Mouse (Mus musculus): ENCODE results near the gene Art3. TPM values are rescaled to one million over a fixed set of nuclear protein-coding genes. Genes with fewer than 3 reads are reported as not detected.
A peak's percentile ranks its signal among the peaks of the same experiment; 100 is the strongest.

Gene Art3
- total RNA-seq, 2 experiments from 2014 or later: 4.8 TPM; not detected in 1

DNA sequence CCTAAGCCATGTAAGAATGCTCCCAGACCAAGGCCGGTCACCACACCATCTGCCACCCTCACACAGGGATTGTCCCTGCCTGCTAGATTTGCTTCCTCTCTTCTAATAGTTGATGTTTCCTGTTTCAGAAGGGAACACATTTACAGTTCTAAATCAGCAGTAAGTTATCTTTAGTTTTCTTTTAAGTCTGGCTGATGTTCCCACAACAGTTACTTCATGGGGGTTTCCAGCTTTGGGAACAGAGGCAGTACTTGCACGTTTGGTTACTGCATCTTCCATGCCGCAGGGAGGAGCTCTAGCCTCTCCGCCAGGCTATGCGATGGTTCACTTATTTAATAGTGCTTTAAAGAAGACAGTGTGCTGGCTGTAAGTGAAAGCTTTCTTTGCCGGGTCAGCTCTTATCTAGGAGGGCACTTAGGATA, 43.1 kb downstream of the Art3 start:
- peak; percentile 70 for ATAC-seq (replicated peaks; ENCODE audit: poor library complexity, severe bottlenecking)

GRCm38 (mm10) chr5:92375368-92375767, 43.7 kb downstream of the Art3 start:
- peak; percentile 86 for ATAC-seq (replicated peaks; ENCODE audit: poor library complexity, severe bottlenecking)

DNA sequence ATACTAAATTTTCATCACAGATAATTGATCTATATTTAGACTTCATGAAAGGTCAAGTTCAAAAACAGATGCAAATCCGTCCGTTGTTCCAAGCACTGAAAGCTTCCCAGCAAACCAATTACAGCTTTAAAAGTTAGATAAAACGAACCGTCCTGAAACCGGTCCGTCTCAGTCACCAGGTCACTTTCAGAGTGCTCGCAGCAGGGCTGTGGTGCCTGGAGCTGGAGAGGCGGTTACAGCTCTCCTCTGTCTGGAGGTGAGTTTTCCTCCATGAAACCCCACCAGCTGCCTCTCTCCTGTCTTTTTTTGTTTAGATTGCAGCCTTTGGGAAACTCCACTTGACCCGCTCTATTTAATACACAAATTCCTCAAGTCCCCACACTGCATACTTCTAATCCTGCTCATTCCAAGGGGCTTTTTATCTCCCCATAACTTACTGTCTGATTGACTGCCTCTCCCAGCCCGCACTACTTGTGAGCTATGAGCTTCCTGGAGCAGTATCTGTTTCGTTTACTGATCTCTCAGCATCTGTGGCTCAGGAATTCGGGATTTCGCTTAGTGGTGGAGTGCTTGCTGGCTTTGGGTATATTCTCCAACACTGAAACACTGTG, 45.3 kb downstream of the Art3 start:
- ATAC-seq (replicated peaks; ENCODE audit: poor library complexity, severe bottlenecking): no peak

DNA sequence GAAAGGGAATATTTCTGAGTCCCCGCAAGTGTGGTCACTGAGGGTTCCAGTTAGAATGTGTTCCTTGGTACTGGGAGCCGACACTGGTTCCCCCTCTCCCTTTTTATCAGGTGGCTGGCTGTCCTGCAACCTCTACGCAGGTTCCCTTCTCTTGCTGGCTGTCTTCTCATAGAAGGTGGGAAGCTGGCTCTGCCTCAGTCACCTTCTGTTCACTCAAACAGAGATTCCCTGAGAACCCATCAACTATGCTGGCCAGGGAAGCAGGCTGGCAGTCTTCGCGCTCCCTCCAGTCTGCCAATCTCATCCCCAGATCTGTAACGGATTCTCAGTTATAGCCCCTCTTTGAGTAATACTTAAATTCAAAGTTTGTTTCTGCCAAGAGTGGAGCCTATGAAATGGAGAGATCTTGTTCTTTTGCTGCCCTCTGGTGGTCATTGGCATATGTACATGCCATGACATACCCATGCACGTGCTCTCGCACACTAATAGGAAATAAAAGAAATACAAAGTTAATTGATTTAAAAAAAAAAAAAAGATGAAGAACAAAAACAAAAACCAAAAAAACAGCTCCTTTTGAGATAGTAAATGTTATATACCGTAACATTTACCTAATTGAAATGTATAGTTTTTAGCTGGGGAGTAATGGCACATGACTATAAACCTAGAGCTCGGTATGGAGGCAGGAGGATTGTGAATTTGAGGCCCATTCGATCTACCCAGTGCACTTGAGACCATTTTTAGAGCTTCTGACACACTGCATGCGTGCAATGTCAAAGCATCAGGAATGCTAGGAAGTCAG, 50.1 kb downstream of the Art3 start:
- ATAC-seq (replicated peaks; ENCODE audit: poor library complexity, severe bottlenecking): peak; percentile 82

- ATAC-seq (replicated peaks; ENCODE audit: poor library complexity, severe bottlenecking): no peak
Measured at GRCm38 (mm10) chr5:92382349-92382679, 50.7 kb downstream of the Art3 start.

DNA sequence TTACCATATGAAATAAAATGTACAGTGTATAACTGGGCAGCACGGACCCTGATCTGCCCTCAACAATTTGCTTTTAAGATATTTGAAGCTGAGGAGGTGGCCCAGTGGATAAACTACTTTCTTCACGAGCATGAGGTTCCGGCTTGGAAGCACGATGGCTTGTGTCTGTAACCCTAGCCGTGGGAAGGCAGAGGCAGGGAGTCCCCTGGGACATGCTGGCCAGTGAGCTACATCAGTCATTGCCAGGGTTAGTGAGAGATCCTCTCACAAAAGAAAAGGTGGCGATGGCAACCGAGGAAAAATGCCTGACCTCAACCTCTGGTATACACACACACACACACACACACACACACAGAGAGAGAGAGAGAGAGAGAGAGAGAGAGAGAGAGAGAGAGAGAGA, 52.1 kb downstream of the Art3 start:
- no peak for ATAC-seq (replicated peaks; ENCODE audit: poor library complexity, severe bottlenecking)

- ATAC-seq (replicated peaks; ENCODE audit: poor library complexity, severe bottlenecking): peak; percentile 76
Measured at GRCm38 (mm10) chr5:92384855-92385254, 53.2 kb downstream of the Art3 start.

DNA sequence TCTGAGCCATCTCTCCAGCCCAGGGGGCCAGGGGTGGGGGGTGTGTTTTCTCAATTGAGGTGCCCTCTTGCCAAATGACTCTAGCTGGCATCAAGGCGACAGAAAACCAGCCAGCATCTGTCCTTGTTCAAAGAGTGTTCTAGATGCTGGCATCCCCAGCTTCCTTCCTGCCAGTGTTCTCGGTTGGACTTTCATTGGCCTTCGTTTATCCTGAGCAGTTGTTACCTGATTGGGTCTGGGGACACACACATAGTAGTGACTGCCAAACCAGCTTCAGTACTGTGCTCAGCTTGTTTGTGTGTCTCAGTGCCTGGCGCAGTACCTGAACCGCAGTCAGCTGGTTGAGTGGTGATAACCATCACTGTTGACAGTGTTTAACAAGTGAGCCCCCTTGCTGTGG, 54.5 kb downstream of the Art3 start:
- ATAC-seq (replicated peaks; ENCODE audit: poor library complexity, severe bottlenecking): no peak

- peak; percentile 61 for ATAC-seq (replicated peaks; ENCODE audit: poor library complexity, severe bottlenecking)
Measured at GRCm38 (mm10) chr5:92386643-92387042, 55.0 kb downstream of the Art3 start.

- ATAC-seq (replicated peaks; ENCODE audit: poor library complexity, severe bottlenecking): no peak
Measured at GRCm38 (mm10) chr5:92387433-92387832, 55.8 kb downstream of the Art3 start.

DNA sequence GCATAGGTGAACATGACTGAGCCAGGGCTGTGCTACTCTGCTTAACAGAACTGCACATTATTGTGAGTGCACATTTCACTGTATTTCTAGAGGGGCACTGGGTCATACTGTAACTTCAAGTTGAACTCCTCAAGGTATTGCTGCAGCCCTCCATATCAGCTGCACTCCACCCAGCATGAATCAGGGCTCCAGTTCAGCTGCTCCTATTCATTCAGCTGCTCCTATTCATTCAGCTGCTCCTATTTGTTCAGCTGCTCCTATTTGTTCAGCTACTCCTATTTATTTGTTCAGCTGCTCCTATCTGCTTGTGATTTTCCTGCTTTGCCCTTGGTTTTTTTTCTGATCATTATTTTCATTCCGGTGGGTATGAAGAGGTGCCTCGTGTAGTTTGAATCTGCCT, 58.4 kb downstream of the Art3 start:
- ATAC-seq (replicated peaks; ENCODE audit: poor library complexity, severe bottlenecking): no peak

- no peak for ATAC-seq (replicated peaks; ENCODE audit: poor library complexity, severe bottlenecking)
Measured at GRCm38 (mm10) chr5:92390615-92391014, 59.0 kb downstream of the Art3 start.

DNA sequence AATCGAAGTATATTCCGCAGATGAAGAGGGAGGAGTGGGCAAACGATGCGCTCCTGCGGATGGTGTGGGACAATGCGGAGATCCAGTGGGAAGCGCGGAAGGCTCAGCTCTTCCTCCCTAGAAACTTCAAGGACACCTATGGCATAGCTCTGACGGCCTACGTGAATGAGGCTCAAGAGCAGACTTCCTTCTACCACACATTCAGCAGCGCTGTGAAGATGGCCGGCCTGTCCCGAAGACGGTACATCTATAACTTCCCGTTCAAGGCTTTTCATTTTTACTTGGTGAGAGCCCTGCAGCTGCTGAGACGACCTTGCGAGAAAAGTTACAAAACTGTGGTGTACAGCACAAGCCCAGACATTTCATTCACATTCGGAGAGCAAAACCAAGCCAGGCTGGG, 60.9 kb downstream of the Art3 start:
- peak; percentile 42 for ATAC-seq (replicated peaks; ENCODE audit: poor library complexity, severe bottlenecking)

GRCm38 (mm10) chr5:92393863-92394262, 62.2 kb downstream of the Art3 start:
- peak; percentile 52 for ATAC-seq (replicated peaks; ENCODE audit: poor library complexity, severe bottlenecking)

DNA sequence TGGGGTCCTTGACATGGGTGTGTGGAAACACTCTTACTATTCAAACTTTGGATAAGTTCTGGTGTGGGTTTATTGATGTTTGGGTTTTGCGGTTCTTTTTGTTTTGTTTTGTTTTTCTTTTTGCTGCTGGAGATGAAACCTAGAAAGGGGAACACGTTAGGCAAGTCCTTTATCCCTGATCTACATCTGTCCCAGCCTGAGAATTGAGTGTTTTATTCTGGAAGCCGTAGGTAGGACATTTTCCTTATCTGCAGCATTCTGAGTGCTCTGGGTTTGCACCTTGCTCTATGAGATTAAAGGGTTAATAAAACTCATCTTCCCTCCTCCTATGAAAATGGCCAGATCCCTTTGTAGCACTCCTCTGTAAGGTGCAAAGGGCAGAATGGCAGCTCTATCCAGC, 64.1 kb downstream of the Art3 start:
- ATAC-seq (replicated peaks; ENCODE audit: poor library complexity, severe bottlenecking): no peak

DNA sequence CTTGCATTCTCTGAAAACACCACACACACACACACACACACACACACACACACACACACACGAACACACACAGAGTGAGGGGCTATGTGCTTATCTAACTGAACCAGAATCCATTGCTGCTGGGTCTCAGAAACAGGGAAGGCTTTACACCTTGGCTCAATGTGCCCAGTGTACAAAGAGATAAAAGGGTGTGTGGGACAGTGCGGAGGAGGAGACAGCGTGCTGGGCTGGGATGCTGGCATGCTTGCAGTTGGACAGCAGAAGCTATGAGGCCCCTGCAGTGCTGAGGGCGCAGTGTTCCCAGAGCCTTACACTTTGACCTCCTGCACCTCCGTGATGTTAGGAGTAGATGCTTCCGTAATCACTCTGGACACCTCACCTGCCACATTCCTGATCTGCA, 64.8 kb downstream of the Art3 start:
- ATAC-seq (replicated peaks; ENCODE audit: poor library complexity, severe bottlenecking): no peak

DNA sequence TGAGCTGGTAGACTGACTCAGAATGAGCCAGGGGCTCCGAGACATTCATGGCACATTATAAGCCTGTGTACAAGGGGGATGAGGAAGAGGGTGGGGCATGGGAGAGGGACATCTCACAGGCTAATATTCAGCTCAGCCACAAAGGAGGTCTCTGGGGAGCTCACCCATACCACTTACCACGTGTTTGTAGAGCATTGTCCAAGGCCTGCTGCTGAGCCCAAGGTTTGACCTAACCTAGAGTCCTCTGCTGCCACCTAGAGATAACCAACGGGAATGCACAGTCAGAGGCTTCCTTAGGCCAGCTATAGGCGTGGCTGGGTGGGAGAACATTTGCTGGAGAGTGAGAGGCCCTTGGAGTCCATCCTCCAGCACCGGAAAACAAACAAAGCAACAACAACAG, 66.5 kb downstream of the Art3 start:
- ATAC-seq (replicated peaks; ENCODE audit: poor library complexity, severe bottlenecking): peak; percentile 96

DNA sequence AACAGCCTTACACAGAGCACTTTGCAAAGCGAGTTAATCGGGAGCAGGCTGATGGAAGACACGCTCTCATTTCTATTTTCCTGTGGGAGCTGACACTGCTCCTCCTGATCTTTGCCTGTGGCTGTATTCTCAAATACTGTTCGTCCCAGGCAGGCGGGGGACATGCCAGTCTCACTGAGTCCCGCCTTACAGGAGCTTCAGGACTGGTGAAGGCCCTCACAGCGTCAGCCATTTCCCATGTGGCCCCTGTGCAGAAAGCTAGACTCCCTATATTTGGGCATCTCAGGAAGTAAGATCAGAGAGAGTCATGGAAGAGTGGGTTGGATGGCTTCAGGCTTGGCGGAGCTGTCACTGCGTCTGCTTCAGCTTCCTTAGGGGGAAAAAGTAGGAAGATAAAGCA, 71.2 kb downstream of the Art3 start:
- no peak for ATAC-seq (replicated peaks; ENCODE audit: poor library complexity, severe bottlenecking)

DNA sequence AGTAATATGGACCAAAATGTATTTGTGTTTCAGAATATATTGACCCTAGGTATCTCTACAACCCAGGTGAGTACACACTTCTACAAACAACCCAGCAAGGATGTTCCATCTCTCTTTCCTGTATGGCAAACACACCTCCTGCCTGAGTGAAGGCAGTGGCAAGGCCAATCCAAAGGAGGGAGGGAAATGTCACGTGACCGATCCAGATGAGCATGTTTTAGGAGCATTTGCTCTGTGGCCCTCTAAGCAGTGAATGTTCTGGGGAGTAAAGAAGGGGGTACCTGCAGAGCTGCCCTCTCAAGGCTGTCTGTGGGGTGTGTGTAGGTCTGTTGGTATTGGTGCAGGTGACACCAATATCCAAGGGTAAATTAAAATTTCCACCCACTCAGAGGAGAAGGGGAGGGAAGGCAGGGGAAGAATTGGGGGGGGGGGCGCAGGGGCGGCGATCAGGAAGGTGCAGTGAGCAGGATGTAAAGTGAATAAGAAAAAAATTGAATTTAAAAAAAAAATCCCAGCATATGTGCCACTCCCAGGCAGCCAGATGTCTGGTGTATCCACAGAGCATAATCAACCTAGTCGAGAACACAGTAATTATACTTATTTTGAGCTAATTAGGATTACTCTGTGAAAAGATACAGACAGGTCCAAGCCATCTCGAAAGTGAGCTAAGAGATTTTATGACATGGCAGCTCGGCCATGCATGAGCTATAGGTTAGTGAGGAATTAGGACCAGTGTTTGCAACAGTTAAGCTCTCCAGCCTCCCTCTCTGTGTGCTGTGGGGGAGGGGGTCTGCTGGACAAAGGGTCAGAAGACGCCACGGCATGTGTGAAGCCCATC, 72.2 kb downstream of the Art3 start:
- ATAC-seq (replicated peaks; ENCODE audit: poor library complexity, severe bottlenecking): no peak

DNA sequence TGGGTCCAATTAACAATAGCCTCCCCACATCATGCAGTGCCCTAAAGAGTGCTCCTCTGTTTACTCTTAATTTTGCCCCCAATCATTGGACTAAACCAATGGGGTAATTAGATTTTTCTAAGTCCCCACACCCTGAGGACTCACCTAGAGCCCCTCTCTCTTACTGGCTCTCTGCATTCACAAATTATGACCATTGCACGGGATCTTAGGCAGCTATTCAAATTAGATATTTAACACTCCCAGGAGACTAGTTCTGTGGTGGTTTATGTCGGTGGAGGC, 72.7 kb downstream of the Art3 start:
- no peak for ATAC-seq (replicated peaks; ENCODE audit: poor library complexity, severe bottlenecking)

DNA sequence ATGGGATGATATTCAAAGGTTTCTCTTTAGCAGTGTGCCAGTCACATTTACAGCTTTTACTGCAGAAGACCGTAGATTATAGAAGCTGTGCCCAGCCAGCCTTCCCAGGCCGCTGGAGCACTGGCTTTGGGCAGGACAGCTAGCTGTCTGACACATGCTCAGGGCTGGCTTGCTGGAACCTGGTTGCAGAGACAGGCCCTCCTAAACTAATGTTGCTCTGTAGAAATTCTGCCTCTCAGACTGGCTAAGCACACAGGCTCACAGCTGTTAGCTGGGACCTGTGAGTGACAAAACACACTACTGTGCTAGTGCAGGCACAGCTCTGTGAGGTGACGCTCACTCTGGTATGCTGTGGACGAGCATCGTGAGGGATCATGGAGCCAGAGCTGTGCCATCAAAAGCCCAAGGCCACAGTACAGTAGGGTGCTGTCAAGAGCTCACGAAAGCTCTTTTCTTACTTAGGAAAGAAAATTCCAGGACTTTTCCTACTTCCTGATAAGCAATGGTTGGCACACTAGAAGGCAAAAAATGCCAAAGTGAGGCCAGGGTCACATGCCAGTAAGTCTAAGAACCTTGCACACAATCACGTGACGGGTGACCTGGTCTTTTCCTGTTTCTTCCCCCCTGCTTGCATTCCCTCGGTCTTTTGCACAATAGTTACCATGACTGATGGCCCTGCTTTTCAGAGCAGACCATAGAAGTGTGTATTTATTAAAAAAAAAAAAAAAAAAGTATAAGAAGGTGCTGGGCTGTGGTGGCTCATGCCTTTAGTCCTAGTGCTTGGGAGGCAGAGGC, 77.9 kb downstream of the Art3 start:
- ATAC-seq (replicated peaks; ENCODE audit: poor library complexity, severe bottlenecking): peak; percentile 37; the same call in 1 of the 2 replicates

Data from granulocyte monocyte progenitor cell, adult 5-6 weeks (primary cell).